Mouse (Mus musculus) hindbrain, embryonic 11.5 days (tissue): ENCODE data around the gene Scfd2. TPM values are rescaled to one million over a fixed set of nuclear protein-coding genes. Genes with fewer than 3 reads are reported as not detected.

Experiments
- ATAC-seq: fragments of 200-750 bp; cut with Nextera tagmentation; 2 replicates; pipeline ENCODE4 v1.8.0; 2017; ENCODE audit warnings: mild to moderate bottlenecking, moderate TSS enrichment, moderate library complexity; ENCODE audit not compliant: low FRiP score
- DNase-seq: peaks from one replicate; pipeline ENCODE4 v3.0.0-alpha.2; 2015; ENCODE audit warnings: low spot score
- H3K27ac ChIP-seq: fragments of 300-500 bp; sonication (generic); 2 replicates; pipeline ENCODE4 v1.5.1; 2014; ENCODE audit warnings: mild to moderate bottlenecking, low read depth, low read length
- H3K27me3 ChIP-seq: fragments of 300-500 bp; sonication (generic); 2 replicates; pipeline ENCODE4 v1.6.1; 2014; ENCODE audit warnings: mild to moderate bottlenecking, low read length, moderate library complexity, mixed read lengths; ENCODE audit not compliant: control insufficient read depth, insufficient read depth
- H3K36me3 ChIP-seq: fragments of 300-500 bp; sonication (generic); 2 replicates; pipeline ENCODE4 v1.6.1; 2014; ENCODE audit warnings: mild to moderate bottlenecking, low read length, moderate library complexity, mixed read lengths; ENCODE audit not compliant: control insufficient read depth, insufficient read depth
- H3K4me1 ChIP-seq: fragments of 300-500 bp; sonication (generic); replicated peaks from 2 replicates; pipeline ENCODE4 v1.6.1; 2014; ENCODE audit warnings: low read length, mixed read lengths; ENCODE audit not compliant: control insufficient read depth, insufficient read depth
- H3K4me2 ChIP-seq: fragments of 300-500 bp; sonication (generic); replicated peaks from 2 replicates; pipeline ENCODE4 v1.6.1; 2014; ENCODE audit warnings: mild to moderate bottlenecking, low read depth, low read length
- H3K4me3 ChIP-seq: fragments of 300-500 bp; sonication (generic); 2 replicates; pipeline ENCODE4 v1.5.1; 2014; ENCODE audit warnings: low read depth, low read length
- H3K9ac ChIP-seq: fragments of 300-500 bp; sonication (generic); 2 replicates; pipeline ENCODE4 v1.6.1; 2014; ENCODE audit warnings: low read depth, low read length
- H3K9me3 ChIP-seq: fragments of 300-500 bp; sonication (generic); 2 replicates; pipeline ENCODE4 v1.6.1; 2016; ENCODE audit warnings: low read length; ENCODE audit not compliant: control insufficient read depth
- WGBS: fragments of 180-500 bp; shearing (Covaris S2); extraction: QIAGEN DNeasy Blood & Tissue Kit; methylation state at CpG from one replicate; pipeline ENCODE4 v1.1.7; 2014; 5-methylcytosine and 5-hydroxymethylcytosine counted together
- polyA plus RNA-seq: library from polyadenylated mRNA; unstranded; fragments of >200 nt; fragmentation: Nextera tagmentation; extraction: Ambion mirVana; gene quantifications from 2 replicates; pipeline ENCODE4 v1.2.1, GENCODE M21; 2014

The Scfd2 gene
- polyA plus RNA-seq, 1 experiment from 2014 or later = 17.2 TPM

GRCm38 (mm10) chr5:74189484-74190160 lies 341.9 kb downstream of the Scfd2 start:
- WGBS = 56% methylated on average over 9 of the region's 9 CpGs
- H3K4me1 ChIP-seq = peaks cover 4% of the 10 kb centered on the region; the same call in 1 of the 2 replicates
- no peaks in the 10 kb centered on the region for H3K27me3 ChIP-seq
- H3K4me2 ChIP-seq = no peak overlapping the region
- H3K36me3 ChIP-seq = no peaks in the 10 kb centered on the region
- H3K27ac ChIP-seq = no peak overlapping the region
- no peaks in the 10 kb centered on the region for H3K9me3 ChIP-seq
- ATAC-seq = no peak
- H3K9ac ChIP-seq = no peak overlapping the region
- DNase-seq = no peak
- H3K4me3 ChIP-seq = no peak overlapping the region

GRCm38 (mm10) chr5:74188886-74189285 lies 342.7 kb downstream of the Scfd2 start:
- ATAC-seq (no peak), DNase-seq (no peak)
- no peak overlapping the region for H3K27ac ChIP-seq
- no peaks in the 10 kb centered on the region for H3K36me3 ChIP-seq
- no peaks in the 10 kb centered on the region for H3K4me1 ChIP-seq
- no peak overlapping the region for H3K4me2 ChIP-seq
- WGBS = 78% methylated on average over 8 of the region's 8 CpGs
- H3K27me3 ChIP-seq = no peaks in the 10 kb centered on the region
- H3K4me3 ChIP-seq = no peak overlapping the region
- H3K9me3 ChIP-seq = no peaks in the 10 kb centered on the region
- H3K9ac ChIP-seq = no peak overlapping the region

GRCm38 (mm10) chr5:74188076-74188475 lies 343.5 kb downstream of the Scfd2 start:
- ATAC-seq (no peak), DNase-seq (no peak)
- Histone ChIP-seq H3K4me3 (no peak overlapping the region), H3K4me2 (no peak overlapping the region), H3K27me3 (no peaks in the 10 kb centered on the region), H3K27ac (no peak overlapping the region), H3K4me1 (no peaks in the 10 kb centered on the region), H3K36me3 (no peaks in the 10 kb centered on the region), H3K9me3 (no peaks in the 10 kb centered on the region), H3K9ac (no peak overlapping the region)
- 91% methylated on average over 12 of the region's 12 CpGs for WGBS

- no peak overlapping the region for H3K9ac ChIP-seq
- H3K9me3 ChIP-seq = no peaks in the 10 kb centered on the region
- no peak overlapping the region for H3K27ac ChIP-seq
- H3K4me3 ChIP-seq = no peak overlapping the region
- no peaks in the 10 kb centered on the region for H3K36me3 ChIP-seq
- WGBS = 79% methylated on average over 9 of the region's 9 CpGs
- H3K4me2 ChIP-seq = no peak overlapping the region
- no peaks in the 10 kb centered on the region for H3K27me3 ChIP-seq
- ATAC-seq (no peak), DNase-seq (no peak)
- no peaks in the 10 kb centered on the region for H3K4me1 ChIP-seq
These were observed 347.0 kb downstream of the Scfd2 start for GRCm38 (mm10) chr5:74184607-74185006.

- Histone ChIP-seq H3K9me3 (no peaks in the 10 kb centered on the region), H3K9ac (no peak overlapping the region; the same call in 1 of the 2 replicates), H3K4me1 (no peaks in the 10 kb centered on the region), H3K4me3 (no peak overlapping the region), H3K4me2 (no peak overlapping the region), H3K27ac (no peak overlapping the region), H3K27me3 (no peaks in the 10 kb centered on the region), H3K36me3 (no peaks in the 10 kb centered on the region)
- ATAC-seq = no peak
- 73% methylated on average over 10 of the region's 10 CpGs for WGBS
- DNase-seq = no peak
These were observed 348.4 kb downstream of the Scfd2 start for GRCm38 (mm10) chr5:74183118-74183517.

- H3K9ac ChIP-seq = no peak overlapping the region
- DNase-seq = no peak
- no peaks in the 10 kb centered on the region for H3K36me3 ChIP-seq
- no peak overlapping the region for H3K4me2 ChIP-seq
- ATAC-seq = no peak
- no peaks in the 10 kb centered on the region for H3K27me3 ChIP-seq
- H3K4me1 ChIP-seq = no peaks in the 10 kb centered on the region
- H3K27ac ChIP-seq = no peak overlapping the region
- H3K4me3 ChIP-seq = no peak overlapping the region
- 39% methylated on average over 10 of the region's 10 CpGs for WGBS
- H3K9me3 ChIP-seq = no peaks in the 10 kb centered on the region
These were observed 351.3 kb downstream of the Scfd2 start for GRCm38 (mm10) chr5:74180216-74180615.

- H3K4me3 ChIP-seq = no peak overlapping the region
- H3K4me2 ChIP-seq = no peak overlapping the region
- H3K36me3 ChIP-seq = no peaks in the 10 kb centered on the region
- WGBS = 54% methylated on average over 14 of the region's 14 CpGs
- DNase-seq (peak; percentile 37), ATAC-seq (no peak)
- H3K4me1 ChIP-seq = no peaks in the 10 kb centered on the region
- H3K9me3 ChIP-seq = no peaks in the 10 kb centered on the region
- H3K27ac ChIP-seq = no peak overlapping the region
- H3K9ac ChIP-seq = no peak overlapping the region
- no peaks in the 10 kb centered on the region for H3K27me3 ChIP-seq
These were observed 355.9 kb downstream of the Scfd2 start for GRCm38 (mm10) chr5:74175526-74176270.

GRCm38 (mm10) chr5:74173162-74173844 lies 358.3 kb downstream of the Scfd2 start:
- H3K4me1 ChIP-seq = no peaks in the 10 kb centered on the region
- H3K9ac ChIP-seq = no peak overlapping the region
- no peaks in the 10 kb centered on the region for H3K27me3 ChIP-seq
- H3K4me2 ChIP-seq = no peak overlapping the region
- ATAC-seq (no peak), DNase-seq (no peak)
- WGBS = 83% methylated on average over 18 of the region's 18 CpGs
- no peak overlapping the region for H3K4me3 ChIP-seq
- no peaks in the 10 kb centered on the region for H3K9me3 ChIP-seq
- no peaks in the 10 kb centered on the region for H3K36me3 ChIP-seq
- H3K27ac ChIP-seq = no peak overlapping the region
